Mouse (Mus musculus) bone marrow, adult 2 months (tissue): ENCODE data around the gene Nutf2-ps1.

ENCODE experiments used
- CTCF ChIP-seq: fragments of 200-500 bp; IDR thresholded peaks from 2 replicates; pipeline ENCODE4 v1.5.1; 2011; ENCODE audit warnings: low read length, control low read depth; ENCODE audit not compliant: control insufficient read depth, insufficient read depth
- POLR2A ChIP-seq: fragments of 200-500 bp; IDR thresholded peaks from 2 replicates; pipeline ENCODE4 v1.6.1; 2011; ENCODE audit warnings: low read depth, mild to moderate bottlenecking, control low read depth, low read length, borderline replicate concordance; ENCODE audit not compliant: control insufficient read depth

- no peak for TF ChIP-seq CTCF
- TF ChIP-seq POLR2A = no peak
Measured at GRCm38 (mm10) chr19:53571501-53572428, 17.1 kb downstream of the Nutf2-ps1 start.
